24 mouse cellular contexts compared by ENCODE assay signal in the genomic region with DNA sequence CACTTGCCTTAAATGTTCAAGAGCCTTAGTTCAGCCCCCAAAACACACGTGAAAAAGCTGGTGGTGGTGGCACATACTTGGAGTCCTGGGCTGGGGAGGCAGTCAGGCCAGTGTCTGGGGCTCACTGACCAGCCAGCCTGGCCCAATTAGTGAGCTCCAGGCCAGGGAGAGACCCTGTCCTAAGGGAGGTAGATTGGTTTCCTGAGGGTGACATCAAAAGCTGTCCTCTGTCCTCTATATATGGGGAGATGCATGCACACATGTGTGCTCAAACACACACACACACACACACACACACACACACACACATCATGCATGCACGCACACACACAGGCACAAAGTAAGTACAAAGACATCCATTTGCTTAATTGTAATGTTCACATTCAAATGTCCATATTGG. TPM values are rescaled to one million over a fixed set of nuclear protein-coding genes. Genes with fewer than 3 reads are reported as not detected.
DNase-seq lines count a peak whose midpoint lies in the region; ATAC-seq and TF ChIP-seq lines count a peak whose summit lies in the region.
"Had no signal": no experiment of that assay in that cellular context is flagged by ENCODE, and none has a peak within 500 bp of the region (broad histone marks: within the 10 kb centered on the region; RNA-seq: fewer than 3 reads in every experiment).

No protein-coding gene starts in this region.

- H3K9ac ChIP-seq in forebrain, embryonic 11.5 days (ENCODE audit: low read length) = no peak overlapping the region
- peak overlapping the region; percentile 42; the same call in 1 of the 2 replicates for H3K9ac ChIP-seq in forebrain, embryonic 16.5 days (replicated peaks; ENCODE audit: low read depth, low read length)
- H3K9ac ChIP-seq in hindbrain, postnatal 0 days (replicated peaks; ENCODE audit: low read length) = no peak overlapping the region
- no peak overlapping the region for H3K9ac ChIP-seq in midbrain, embryonic 16.5 days (ENCODE audit: low read depth, low read length)
- H3K9ac ChIP-seq: limb, embryonic 12.5 days had no signal

- no peak overlapping the region for H3K4me2 ChIP-seq in forebrain, embryonic 11.5 days (ENCODE audit: low read depth, low read length, severe bottlenecking)
- H3K4me2 ChIP-seq in forebrain, embryonic 16.5 days (ENCODE audit: low read length) = no peak overlapping the region
- H3K4me2 ChIP-seq in hindbrain, postnatal 0 days (ENCODE audit: low read depth, low read length) = peak overlapping the region; percentile 46; the same call in 1 of the 2 replicates
- no peak overlapping the region for H3K4me2 ChIP-seq in midbrain, embryonic 16.5 days (ENCODE audit: low read length)

- DNase-seq in forebrain, embryonic 11.5 days (ENCODE audit: low spot score) = peak; percentile 46
- DNase-seq in hindbrain, postnatal 0 days (ENCODE audit: low spot score) = no peak
- DNase-seq in adrenal gland, adult (ENCODE audit: inconsistent age in 2 of 2, low spot score in 1 of 2) = no peak
- no peak for DNase-seq in Muller cell, postnatal 12 days (ENCODE audit: inconsistent ontology term)
- DNase-seq in left cerebral cortex, adult 8-10 months (ENCODE audit: low spot score in 2 of 2) = no peak
- DNase-seq: adrenal gland, adult 2 months; cerebellum, adult 11-12 months; cerebellum, postnatal 36 days; heart, postnatal 14 days; kidney, adult 11 months; kidney, postnatal 25 days; right cerebral cortex, postnatal 14 days had no signal

- no peaks in the 10 kb centered on the region for H3K36me3 ChIP-seq in forebrain, embryonic 11.5 days (ENCODE audit: control insufficient read depth, insufficient read depth, low read length)
- H3K36me3 ChIP-seq in forebrain, embryonic 16.5 days (ENCODE audit: control insufficient read depth, insufficient read depth) = no peaks in the 10 kb centered on the region
- no peaks in the 10 kb centered on the region for H3K36me3 ChIP-seq in hindbrain, postnatal 0 days (ENCODE audit: insufficient read depth, low read length)
- no peaks in the 10 kb centered on the region for H3K36me3 ChIP-seq in midbrain, embryonic 16.5 days (ENCODE audit: control insufficient read depth, insufficient read depth, low read length)
- H3K36me3 ChIP-seq: limb, embryonic 12.5 days had no signal

- 0 out of 2 replicates have a peak, but pooled peaks cover 3% of the 10 kb centered on the region for H3K4me1 ChIP-seq in forebrain, embryonic 11.5 days (replicated peaks; ENCODE audit: control insufficient read depth, insufficient read depth, low read length)
- H3K4me1 ChIP-seq in forebrain, embryonic 16.5 days (replicated peaks; ENCODE audit: control insufficient read depth, insufficient read depth, low read length) = peaks cover 7% of the 10 kb centered on the region
- peaks cover 7% of the 10 kb centered on the region; the same call in 1 of the 2 replicates for H3K4me1 ChIP-seq in hindbrain, postnatal 0 days (ENCODE audit: insufficient read depth, low read length)
- H3K4me1 ChIP-seq in midbrain, embryonic 16.5 days (ENCODE audit: control insufficient read depth, insufficient read depth, low read length) = peaks cover 11% of the 10 kb centered on the region

- no peak; the same call in 1 of the 2 replicates for ATAC-seq in forebrain, embryonic 11.5 days (replicated peaks; ENCODE audit: low FRiP score)
- peak; percentile 9; the same call in 1 of the 2 replicates for ATAC-seq in forebrain, embryonic 16.5 days
- peak; percentile 16; the same call in 1 of the 2 replicates for ATAC-seq in hindbrain, postnatal 0 days
- 0 out of 2 replicates have a peak, but pooled peaks have one; percentile 22 for ATAC-seq in midbrain, embryonic 16.5 days

- no peaks in the 10 kb centered on the region for H3K9me3 ChIP-seq in forebrain, embryonic 11.5 days (ENCODE audit: control insufficient read depth, low read length)
- H3K9me3 ChIP-seq in forebrain, embryonic 16.5 days (ENCODE audit: control insufficient read depth, low read length) = no peaks in the 10 kb centered on the region
- H3K9me3 ChIP-seq in hindbrain, postnatal 0 days (ENCODE audit: low read length) = no peaks in the 10 kb centered on the region
- no peaks in the 10 kb centered on the region for H3K9me3 ChIP-seq in midbrain, embryonic 16.5 days (replicated peaks; ENCODE audit: control insufficient read depth, low read length, poor library complexity, severe bottlenecking)
- H3K9me3 ChIP-seq: limb, embryonic 12.5 days had no signal

- no peak overlapping the region for H3K27ac ChIP-seq in forebrain, embryonic 11.5 days (ENCODE audit: low read depth, low read length)
- peak overlapping the region; percentile 41 for H3K27ac ChIP-seq in forebrain, embryonic 16.5 days (ENCODE audit: low read length)
- H3K27ac ChIP-seq in hindbrain, postnatal 0 days = 0 out of 2 replicates have a peak overlapping the region, but pooled peaks have one; percentile 45
- H3K27ac ChIP-seq in midbrain, embryonic 16.5 days (ENCODE audit: low read length) = peak overlapping the region; percentile 62
- H3K27ac ChIP-seq: limb, embryonic 12.5 days had no signal

- TF ChIP-seq CTCF in hindbrain, postnatal 0 days (IDR thresholded peaks at IDR 0.05; ENCODE audit: low read depth) = no peak

- no peaks in the 10 kb centered on the region for H3K27me3 ChIP-seq in forebrain, embryonic 11.5 days (ENCODE audit: control insufficient read depth, insufficient read depth, low read length)
- H3K27me3 ChIP-seq in forebrain, embryonic 16.5 days (replicated peaks; ENCODE audit: control insufficient read depth, insufficient read depth, low read length) = no peaks in the 10 kb centered on the region
- no peaks in the 10 kb centered on the region for H3K27me3 ChIP-seq in hindbrain, postnatal 0 days (ENCODE audit: insufficient read depth, low read length)
- no peaks in the 10 kb centered on the region for H3K27me3 ChIP-seq in midbrain, embryonic 16.5 days (ENCODE audit: control insufficient read depth, insufficient read depth, low read depth, low read length)

- H3K4me3 ChIP-seq in forebrain, embryonic 11.5 days (ENCODE audit: low read depth, low read length) = no peak overlapping the region
- no peak overlapping the region for H3K4me3 ChIP-seq in forebrain, embryonic 16.5 days (replicated peaks; ENCODE audit: low read length)
- no peak overlapping the region for H3K4me3 ChIP-seq in hindbrain, postnatal 0 days (ENCODE audit: low read length)
- H3K4me3 ChIP-seq in midbrain, embryonic 16.5 days (ENCODE audit: low read depth, low read length) = no peak overlapping the region
- H3K4me3 ChIP-seq: limb, embryonic 12.5 days had no signal

- 54% methylated on average over 2 of the region's 2 CpGs for WGBS in forebrain, embryonic 11.5 days
- 41% methylated on average over 2 of the region's 2 CpGs for WGBS in forebrain, embryonic 16.5 days
- 39% methylated on average over 2 of the region's 2 CpGs for WGBS in hindbrain, postnatal 0 days
- 53% methylated on average over 2 of the region's 2 CpGs for WGBS in midbrain, embryonic 16.5 days

RNA-seq across cellular contexts. Expression of a gene that starts 9.1 kb away (rescaled TPM):
- 113 and 114 TPM in 2 replicates for polyA plus RNA-seq in forebrain, embryonic 11.5 days (2014; fragmentation: Nextera tagmentation; extraction: Ambion mirVana)
- 128 and 138 TPM in 2 replicates for polyA plus RNA-seq in forebrain, embryonic 16.5 days (2015; fragmentation: Nextera tagmentation; extraction: Ambion mirVana)
- 60.8 and 101 TPM in 2 replicates for total RNA-seq in hindbrain, postnatal 0 days (2014; rRNA removed)
- 55.5 and 56.3 TPM in 2 replicates for polyA plus RNA-seq in hindbrain, postnatal 0 days (2015; fragmentation: Nextera tagmentation; extraction: Ambion mirVana)
- polyA plus RNA-seq in midbrain, embryonic 16.5 days (2015; fragmentation: Nextera tagmentation; extraction: Ambion mirVana) = 105 and 129 TPM in 2 replicates
- total RNA-seq in left cerebral cortex, adult 8-10 months (2022) = 10 to 100 TPM; 41.4 to 50.4 (median 44.6) TPM

RNA-seq across cellular contexts. Expression of a gene that starts 11.7 kb away (rescaled TPM):
- polyA plus RNA-seq in forebrain, embryonic 11.5 days (2014; fragmentation: Nextera tagmentation; extraction: Ambion mirVana) = 3.9 and 4.2 TPM in 2 replicates
- polyA plus RNA-seq in forebrain, embryonic 16.5 days (2015; fragmentation: Nextera tagmentation; extraction: Ambion mirVana) = 5.0 and 6.2 TPM in 2 replicates
- total RNA-seq in hindbrain, postnatal 0 days (2014; rRNA removed) = 3.8 and 7.3 TPM in 2 replicates
- polyA plus RNA-seq in hindbrain, postnatal 0 days (2015; fragmentation: Nextera tagmentation; extraction: Ambion mirVana) = 4.8 and 5.4 TPM in 2 replicates
- 6.0 TPM in 2 replicates for polyA plus RNA-seq in midbrain, embryonic 16.5 days (2015; fragmentation: Nextera tagmentation; extraction: Ambion mirVana)
- under 1 TPM; 0.23 to 0.81 (median 0.59) TPM for total RNA-seq in left cerebral cortex, adult 8-10 months (2022)

RNA-seq across cellular contexts. Expression of a gene that starts 46.8 kb away (rescaled TPM):
- not detected in 2 replicates for polyA plus RNA-seq in forebrain, embryonic 11.5 days (2014; fragmentation: Nextera tagmentation; extraction: Ambion mirVana)
- polyA plus RNA-seq in forebrain, embryonic 16.5 days (2015; fragmentation: Nextera tagmentation; extraction: Ambion mirVana) = not detected in 2 replicates
- not detected in 2 replicates for total RNA-seq in hindbrain, postnatal 0 days (2014; rRNA removed)
- not detected in 2 replicates for polyA plus RNA-seq in hindbrain, postnatal 0 days (2015; fragmentation: Nextera tagmentation; extraction: Ambion mirVana)
- polyA plus RNA-seq in midbrain, embryonic 16.5 days (2015; fragmentation: Nextera tagmentation; extraction: Ambion mirVana) = not detected in 2 replicates
- not detected for total RNA-seq in left cerebral cortex, adult 8-10 months (2022)
- total RNA-seq: adrenal gland, adult 2 months; ES-E14; gastrocnemius, adult 8-10 months; heart, adult 8-10 months; heart, postnatal 14 days; layer of hippocampus, postnatal 25 days had no signal
- polyA plus RNA-seq: adrenal gland, adult 2 months; brain, embryonic 14.5 days; C2C12; embryonic facial prominence, embryonic 11.5 days; limb, embryonic 12.5 days; liver, embryonic 16.5 days; urinary bladder, adult 2 months had no signal
